In the genomic region with DNA sequence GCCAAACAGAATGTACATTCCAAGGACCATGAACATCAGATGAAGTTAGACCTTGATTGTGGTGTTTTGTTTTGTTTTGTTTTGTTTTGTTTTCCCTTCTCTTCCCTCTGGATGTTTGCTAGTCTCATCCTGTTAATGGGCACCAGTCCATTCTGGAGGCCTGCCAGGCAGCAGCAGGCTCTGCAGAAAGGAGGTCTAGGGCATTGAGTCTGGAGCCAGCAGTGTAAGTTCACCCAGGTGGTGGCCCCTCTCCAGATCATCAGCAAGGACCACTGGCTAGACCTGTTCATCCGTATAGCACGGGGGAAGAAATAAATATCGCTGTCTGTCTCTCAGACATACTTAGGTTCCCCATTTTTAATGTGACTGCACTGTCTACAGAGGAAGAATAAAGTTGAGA, we compare ENCODE assay signal across 12 mouse cellular contexts. TPM values are rescaled to one million over a fixed set of nuclear protein-coding genes. Genes with fewer than 3 reads are reported as not detected.
A peak's percentile ranks its signal among the peaks of the same experiment; 100 is the strongest.
DNase-seq lines count a peak whose midpoint lies in the region.
"Had no signal": no experiment of that assay in that cellular context is flagged by ENCODE, and none has a peak within 500 bp of the region (broad histone marks: within the 10 kb centered on the region; RNA-seq: fewer than 3 reads in every experiment).

No protein-coding gene starts in this region.

- intact Hi-C loops in gastrocnemius, postnatal 36 days (cut with DNase I), result no loop called here

- peak; percentile 45 for DNase-seq in gastrocnemius, postnatal 10 days
- DNase-seq in gastrocnemius, postnatal 36 days, result no peak
- peak; percentile 14 for DNase-seq in kidney, postnatal 14 days
- no peak for DNase-seq in kidney, postnatal 4 days
- DNase-seq in right cerebral cortex, postnatal 4 days, result peak; percentile 32
- no peak for DNase-seq in right cerebral cortex, postnatal 25 days
- DNase-seq in spleen, adult 18-20 months, result no peak
- DNase-seq: layer of hippocampus, adult 9-11 months; thymus, postnatal 14 days had no signal

RNA-seq across cellular contexts. Expression of gene Barhl1, which starts 35.2 kb away (rescaled TPM):
- not detected for total RNA-seq in gastrocnemius, postnatal 10 days (2021)
- not detected for total RNA-seq in gastrocnemius, postnatal 36 days (2021)
- total RNA-seq: CH12.LX; gastrocnemius, adult 18-20 months; left cerebral cortex, postnatal 25 days had no signal

RNA-seq across cellular contexts. Expression of gene Ddx31, which starts 41.1 kb away (rescaled TPM):
- total RNA-seq in gastrocnemius, postnatal 10 days (2021), result 1 to 10 TPM; 3.4 to 5.7 TPM
- total RNA-seq in gastrocnemius, postnatal 36 days (2021), result 1 to 10 TPM; 4.1 to 4.3 TPM

RNA-seq across cellular contexts. Expression of gene Gtf3c4, which starts 41.1 kb away (rescaled TPM):
- total RNA-seq in gastrocnemius, postnatal 10 days (2021), result 10 to 100 TPM; 17.2 to 19.3 TPM
- total RNA-seq in gastrocnemius, postnatal 36 days (2021), result 10 to 100 TPM; 12.3 to 14.5 TPM

Comparison
In these comparisons a context has a peak if more than half of its experiments do, and no peak if none do; other contexts are left out.
1. DNase-seq: peak in gastrocnemius, postnatal 10 days (single experiment), kidney, postnatal 14 days (single experiment) and right cerebral cortex, postnatal 4 days (single experiment); none in gastrocnemius, postnatal 36 days (0 of 2), kidney, postnatal 4 days (0 of 2), right cerebral cortex, postnatal 25 days (single experiment) and spleen, adult 18-20 months (0 of 2).